Mouse (Mus musculus) neutrophil, adult 65 days (primary cell): ENCODE measurements around the gene Vat1l. TPM values are rescaled to one million over a fixed set of nuclear protein-coding genes. Genes with fewer than 3 reads are reported as not detected.

Experiments used
- total RNA-seq: library from RNA; stranded (reverse); gene quantifications from 2 replicates; pipeline ENCODE4 v1.2.4, GENCODE M21; 2023

The Vat1l gene
- not detected in 2 replicates for total RNA-seq

GRCm38 (mm10) chr8:114205221-114205901 lies at the start of gene Vat1l:
Gene Vat1l (plus strand): TSS chr8:114205612.

GRCm38 (mm10) chr8:114417786-114418185 lies 212.4 kb downstream of the Vat1l start, which contains the start of gene Clec3a:
Gene Clec3a (plus strand): TSS chr8:114418086.

Other genes with a start within 250 kb of the Vat1l start
- 7.2 and 12.7 TPM in 2 replicates for gene Nudt7, start 72.1 kb upstream of the Vat1l start, total RNA-seq
- not detected in 2 replicates for gene Clec3a, start 212.5 kb downstream of the Vat1l start, total RNA-seq
- gene Wwox, start 234.0 kb downstream of the Vat1l start, total RNA-seq = 7.6 and 15.3 TPM in 2 replicates